Mouse (Mus musculus): ENCODE data around the gene Elof1.
"Not testable (repeated sequence)": the region's sequence is repeated elsewhere in the genome, so short reads cannot be mapped to it uniquely, and the experiment has no call there.

DNA sequence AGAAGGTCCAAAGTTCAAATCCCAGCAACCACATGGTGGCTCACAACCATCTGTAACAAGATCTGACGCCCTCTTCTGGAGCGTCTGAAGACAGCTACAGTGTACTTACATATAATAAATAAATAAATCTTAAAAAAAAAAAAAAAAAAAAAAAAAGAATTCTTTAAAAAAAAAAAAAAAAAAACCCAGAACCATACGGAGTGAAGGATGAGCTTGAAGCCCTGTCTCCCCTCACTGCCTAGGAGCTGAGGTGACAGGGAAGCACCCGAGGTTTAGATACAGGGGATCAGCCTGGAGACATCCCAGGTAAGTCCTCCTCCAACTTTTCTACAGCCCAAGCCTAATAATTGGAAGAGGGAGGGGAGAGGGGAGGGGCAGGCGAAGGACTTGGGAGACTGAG is 41.2 kb downstream of the Elof1 start:
- not testable (repeated sequence) for TF ChIP-seq CTCF (IDR thresholded peaks at IDR 0.05; ENCODE audit: borderline replicate concordance, insufficient read depth, low read depth, low read length); POLR2A (IDR thresholded peaks at IDR 0.05; ENCODE audit: borderline replicate concordance, insufficient read depth, low read length)

Measured in cerebellum, adult 2 months (tissue).